28 mouse cellular contexts compared by ENCODE assay signal in the genomic region with DNA sequence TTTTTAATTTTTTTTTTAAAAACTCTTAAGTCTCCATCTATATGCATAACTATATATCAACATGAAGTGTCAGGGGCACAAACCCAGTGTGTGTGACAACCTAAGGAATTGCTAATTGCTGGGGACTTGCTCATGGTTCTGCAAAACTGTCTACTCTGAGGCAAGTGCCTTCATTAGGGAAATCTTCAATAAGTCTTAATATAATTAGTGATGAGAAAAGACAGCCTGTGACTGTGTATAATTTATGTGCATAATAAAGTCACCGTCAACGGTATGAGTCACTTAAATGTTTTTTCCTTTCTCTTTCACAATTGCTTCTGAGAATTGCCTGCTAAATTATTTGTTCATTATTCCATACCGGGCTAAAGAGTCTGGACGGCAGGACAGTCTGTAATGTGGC.
A peak's percentile ranks its signal among the peaks of the same experiment; 100 is the strongest.
DNase-seq lines count a peak whose midpoint lies in the region; ATAC-seq and TF ChIP-seq lines count a peak whose summit lies in the region.
"Had no signal": no experiment of that assay in that cellular context is flagged by ENCODE, and none has a peak within 500 bp of the region (broad histone marks: within the 10 kb centered on the region; RNA-seq: fewer than 3 reads in every experiment).

No protein-coding gene starts in this region.

- 55% methylated on average over 4 of the region's 4 CpGs for WGBS in forebrain, embryonic 13.5 days
- WGBS in forebrain, embryonic 10.5 days = 91% methylated on average over 4 of the region's 4 CpGs
- 23% methylated on average over 4 of the region's 4 CpGs for WGBS in forebrain, postnatal 0 days
- WGBS in forebrain, embryonic 14.5 days = 43% methylated on average over 4 of the region's 4 CpGs
- WGBS in midbrain, embryonic 14.5 days = 49% methylated on average over 4 of the region's 4 CpGs
- WGBS in midbrain, embryonic 13.5 days = 58% methylated on average over 4 of the region's 4 CpGs
- 44% methylated on average over 4 of the region's 4 CpGs for WGBS in midbrain, embryonic 16.5 days

- H3K9ac ChIP-seq in forebrain, embryonic 13.5 days = no peak overlapping the region
- H3K9ac ChIP-seq in forebrain, postnatal 0 days = no peak overlapping the region
- no peak overlapping the region for H3K9ac ChIP-seq in forebrain, embryonic 14.5 days (ENCODE audit: low read length)
- no peak overlapping the region for H3K9ac ChIP-seq in midbrain, embryonic 14.5 days (replicated peaks; ENCODE audit: low read length)
- no peak overlapping the region for H3K9ac ChIP-seq in midbrain, embryonic 13.5 days (replicated peaks)
- H3K9ac ChIP-seq in midbrain, embryonic 16.5 days (ENCODE audit: low read depth, low read length) = no peak overlapping the region
- H3K9ac ChIP-seq: embryonic facial prominence, embryonic 13.5 days; heart, embryonic 13.5 days; hindbrain, embryonic 14.5 days had no signal

- 0 out of 2 replicates have a peak, but pooled peaks cover 6% of the 10 kb centered on the region for H3K4me1 ChIP-seq in forebrain, embryonic 13.5 days
- H3K4me1 ChIP-seq in forebrain, embryonic 10.5 days = no peaks in the 10 kb centered on the region
- H3K4me1 ChIP-seq in forebrain, postnatal 0 days (ENCODE audit: insufficient read depth) = no peaks in the 10 kb centered on the region; the same call in 1 of the 2 replicates
- H3K4me1 ChIP-seq in forebrain, embryonic 14.5 days (ENCODE audit: control insufficient read depth, insufficient read depth, low read length) = peaks cover 2% of the 10 kb centered on the region; the same call in 1 of the 2 replicates
- no peaks in the 10 kb centered on the region for H3K4me1 ChIP-seq in midbrain, embryonic 14.5 days (ENCODE audit: control insufficient read depth, insufficient read depth, low read length)
- 0 out of 2 replicates have a peak, but pooled peaks cover 6% of the 10 kb centered on the region for H3K4me1 ChIP-seq in midbrain, embryonic 13.5 days (replicated peaks)
- no peaks in the 10 kb centered on the region for H3K4me1 ChIP-seq in midbrain, embryonic 16.5 days (ENCODE audit: control insufficient read depth, insufficient read depth, low read length)
- H3K4me1 ChIP-seq: embryonic facial prominence, embryonic 13.5 days; heart, embryonic 10.5 days; heart, embryonic 13.5 days had no signal

- DNase-seq in forebrain, embryonic 10.5 days (ENCODE audit: extremely low spot score, low spot score) = no peak
- no peak for DNase-seq in forebrain, postnatal 0 days
- DNase-seq in forebrain, embryonic 14.5 days (ENCODE audit: low spot score) = no peak
- DNase-seq in midbrain, embryonic 14.5 days = no peak
- DNase-seq: adrenal gland, adult 8-10 months; adrenal gland, postnatal 25 days; cerebellum, adult 11-12 months; cerebellum, adult 8-10 months; cerebellum, postnatal 10 days; cerebellum, postnatal 36 days; embryo, embryonic 11 days; gastrocnemius, postnatal 10 days; gastrocnemius, postnatal 36 days; heart, adult 2 months; heart, postnatal 14 days; heart, postnatal 4 days had no signal

- no peak for TF ChIP-seq CTCF in forebrain, postnatal 0 days (IDR thresholded peaks at IDR 0.05; ENCODE audit: low read depth)

- H3K9me3 ChIP-seq in forebrain, embryonic 13.5 days (replicated peaks) = no peaks in the 10 kb centered on the region
- no peaks in the 10 kb centered on the region for H3K9me3 ChIP-seq in forebrain, embryonic 10.5 days
- no peaks in the 10 kb centered on the region for H3K9me3 ChIP-seq in forebrain, postnatal 0 days (ENCODE audit: low read length)
- H3K9me3 ChIP-seq in forebrain, embryonic 14.5 days (replicated peaks; ENCODE audit: control insufficient read depth, low read length) = no peaks in the 10 kb centered on the region
- H3K9me3 ChIP-seq in midbrain, embryonic 14.5 days (ENCODE audit: control insufficient read depth, low read length) = no peaks in the 10 kb centered on the region
- H3K9me3 ChIP-seq in midbrain, embryonic 13.5 days = no peaks in the 10 kb centered on the region
- no peaks in the 10 kb centered on the region for H3K9me3 ChIP-seq in midbrain, embryonic 16.5 days (replicated peaks; ENCODE audit: control insufficient read depth, low read length, poor library complexity, severe bottlenecking)
- H3K9me3 ChIP-seq: embryonic facial prominence, embryonic 10.5 days; embryonic facial prominence, embryonic 13.5 days; heart, embryonic 10.5 days; heart, embryonic 13.5 days had no signal

- H3K27ac ChIP-seq in forebrain, embryonic 13.5 days = no peak overlapping the region
- no peak overlapping the region for H3K27ac ChIP-seq in forebrain, embryonic 10.5 days
- no peak overlapping the region for H3K27ac ChIP-seq in forebrain, postnatal 0 days (ENCODE audit: low read depth, low read length)
- no peak overlapping the region for H3K27ac ChIP-seq in forebrain, embryonic 14.5 days (ENCODE audit: low read depth, low read length)
- no peak overlapping the region for H3K27ac ChIP-seq in midbrain, embryonic 14.5 days (replicated peaks; ENCODE audit: low read depth, low read length)
- H3K27ac ChIP-seq in midbrain, embryonic 13.5 days = no peak overlapping the region
- no peak overlapping the region for H3K27ac ChIP-seq in midbrain, embryonic 16.5 days (ENCODE audit: low read length)
- H3K27ac ChIP-seq: embryonic facial prominence, embryonic 10.5 days; embryonic facial prominence, embryonic 13.5 days; heart, adult 2 months; heart, embryonic 10.5 days; heart, embryonic 13.5 days; hindbrain, embryonic 14.5 days; hindbrain, postnatal 0 days had no signal

- H3K27me3 ChIP-seq in forebrain, embryonic 13.5 days = no peaks in the 10 kb centered on the region
- no peaks in the 10 kb centered on the region for H3K27me3 ChIP-seq in forebrain, embryonic 10.5 days (ENCODE audit: poor library complexity, severe bottlenecking)
- no peaks in the 10 kb centered on the region for H3K27me3 ChIP-seq in forebrain, postnatal 0 days (ENCODE audit: insufficient read depth, low read length)
- H3K27me3 ChIP-seq in forebrain, embryonic 14.5 days (replicated peaks; ENCODE audit: control insufficient read depth, insufficient read depth, low read length) = no peaks in the 10 kb centered on the region
- no peaks in the 10 kb centered on the region for H3K27me3 ChIP-seq in midbrain, embryonic 14.5 days (ENCODE audit: control insufficient read depth, insufficient read depth, low read length)
- H3K27me3 ChIP-seq in midbrain, embryonic 13.5 days = no peaks in the 10 kb centered on the region
- H3K27me3 ChIP-seq in midbrain, embryonic 16.5 days (ENCODE audit: control insufficient read depth, insufficient read depth, low read depth, low read length) = no peaks in the 10 kb centered on the region
- H3K27me3 ChIP-seq: embryonic facial prominence, embryonic 13.5 days; heart, embryonic 13.5 days had no signal

- no peak overlapping the region for H3K4me2 ChIP-seq in forebrain, embryonic 13.5 days
- no peak overlapping the region for H3K4me2 ChIP-seq in forebrain, postnatal 0 days (ENCODE audit: low read depth)
- H3K4me2 ChIP-seq in forebrain, embryonic 14.5 days (ENCODE audit: low read length) = no peak overlapping the region
- H3K4me2 ChIP-seq in midbrain, embryonic 14.5 days (ENCODE audit: low read length) = no peak overlapping the region
- no peak overlapping the region for H3K4me2 ChIP-seq in midbrain, embryonic 13.5 days (replicated peaks)
- H3K4me2 ChIP-seq in midbrain, embryonic 16.5 days (ENCODE audit: low read length) = no peak overlapping the region
- H3K4me2 ChIP-seq: embryonic facial prominence, embryonic 13.5 days; heart, embryonic 13.5 days; hindbrain, embryonic 14.5 days had no signal

- H3K36me3 ChIP-seq in forebrain, embryonic 13.5 days (ENCODE audit: poor library complexity, severe bottlenecking) = no peaks in the 10 kb centered on the region
- no peaks in the 10 kb centered on the region for H3K36me3 ChIP-seq in forebrain, embryonic 10.5 days (replicated peaks)
- no peaks in the 10 kb centered on the region for H3K36me3 ChIP-seq in forebrain, postnatal 0 days (ENCODE audit: insufficient read depth)
- H3K36me3 ChIP-seq in forebrain, embryonic 14.5 days (ENCODE audit: control insufficient read depth, insufficient read depth, low read length) = no peaks in the 10 kb centered on the region
- no peaks in the 10 kb centered on the region for H3K36me3 ChIP-seq in midbrain, embryonic 14.5 days (ENCODE audit: control insufficient read depth, insufficient read depth, low read length)
- no peaks in the 10 kb centered on the region for H3K36me3 ChIP-seq in midbrain, embryonic 13.5 days
- H3K36me3 ChIP-seq in midbrain, embryonic 16.5 days (ENCODE audit: control insufficient read depth, insufficient read depth, low read length) = no peaks in the 10 kb centered on the region
- H3K36me3 ChIP-seq: embryonic facial prominence, embryonic 10.5 days; embryonic facial prominence, embryonic 13.5 days; heart, embryonic 10.5 days; heart, embryonic 13.5 days had no signal

- peak; percentile 45; the same call in 1 of the 2 replicates for ATAC-seq in forebrain, embryonic 13.5 days
- peak; percentile 69; the same call in 1 of the 2 replicates for ATAC-seq in forebrain, postnatal 0 days
- no peak for ATAC-seq in forebrain, embryonic 14.5 days
- peak; percentile 31; the same call in 1 of the 2 replicates for ATAC-seq in midbrain, embryonic 14.5 days (ENCODE audit: low FRiP score, low TSS enrichment)
- no peak for ATAC-seq in midbrain, embryonic 13.5 days
- peak; percentile 44; the same call in 1 of the 2 replicates for ATAC-seq in midbrain, embryonic 16.5 days
- ATAC-seq: activated CD4-positive, CD25-positive, alpha-beta regulatory T cell, adult 4 months; hindbrain, postnatal 0 days; inflammation-experienced regulatory T-cells, adult 6 months had no signal

- H3K4me3 ChIP-seq in forebrain, embryonic 13.5 days = no peak overlapping the region
- no peak overlapping the region for H3K4me3 ChIP-seq in forebrain, embryonic 10.5 days
- no peak overlapping the region for H3K4me3 ChIP-seq in forebrain, postnatal 0 days (ENCODE audit: low read depth, low read length)
- no peak overlapping the region for H3K4me3 ChIP-seq in forebrain, embryonic 14.5 days (ENCODE audit: low read depth, low read length)
- H3K4me3 ChIP-seq in midbrain, embryonic 14.5 days (replicated peaks; ENCODE audit: low read depth, low read length) = no peak overlapping the region
- H3K4me3 ChIP-seq in midbrain, embryonic 13.5 days (replicated peaks) = no peak overlapping the region
- no peak overlapping the region for H3K4me3 ChIP-seq in midbrain, embryonic 16.5 days (ENCODE audit: low read depth, low read length)
- H3K4me3 ChIP-seq: embryonic facial prominence, embryonic 10.5 days; embryonic facial prominence, embryonic 13.5 days; erythroblast, embryonic 14.5 days; heart, adult 2 months; heart, embryonic 10.5 days; heart, embryonic 13.5 days had no signal

Comparison
In these comparisons a context has a peak if more than half of its experiments do, and no peak if none do; other contexts are left out.
1. ATAC-seq: peak in forebrain, embryonic 13.5 days (single experiment), forebrain, postnatal 0 days (single experiment), midbrain, embryonic 14.5 days (single experiment) and midbrain, embryonic 16.5 days (single experiment); none in forebrain, embryonic 14.5 days (single experiment) and midbrain, embryonic 13.5 days (single experiment).